Mouse (Mus musculus): ENCODE measurements around the gene Exoc4. TPM values are rescaled to one million over a fixed set of nuclear protein-coding genes. Genes with fewer than 3 reads are reported as not detected.

Exoc4 gene
- polyA plus RNA-seq, 1 experiment from 2014 or later: 39.1 TPM

Other genes with a start within 250 kb of the Exoc4 start
- 109 and 110 TPM in 2 replicates for gene Chchd3, start 188.8 kb upstream of the Exoc4 start, polyA plus RNA-seq (2014; fragmentation: Nextera tagmentation; extraction: Ambion mirVana)